Mouse (Mus musculus) MEL (cell line): Measurements from ENCODE around the gene Dnase1l1. TPM values are rescaled to one million over a fixed set of nuclear protein-coding genes. Genes with fewer than 3 reads are reported as not detected.

ENCODE experiments used
- DNase-seq: peaks from one replicate; pipeline ENCODE4 v3.0.0; 2011; ENCODE audit warnings: low read depth, low spot score
- H3K27ac ChIP-seq: 2 replicates; pipeline ENCODE4 v1.5.1; 2012; ENCODE audit warnings: low read depth, mild to moderate bottlenecking, control low read depth, low read length, moderate library complexity; ENCODE audit not compliant: control insufficient read depth
- H3K27me3 ChIP-seq, 2 experiments: fragments of 150-350 bp in 1 of 2; sonication (generic) in 1 of 2; 2 replicates each; pipeline ENCODE4 v1.6.1; 2012; ENCODE audit warnings: low read length in 2 of 2, mild to moderate bottlenecking in 2 of 2, improper control_type of control experiment in 1 of 2, moderate library complexity in 1 of 2; ENCODE audit not compliant: insufficient read depth in 2 of 2, control insufficient read depth in 1 of 2
- H3K36me3 ChIP-seq, 2 experiments: 2 replicates each; pipeline ENCODE4 v1.6.1; 2012 to 2014; ENCODE audit warnings: low read length in 2 of 2, improper control_type of control experiment in 1 of 2, inconsistent platforms in 1 of 2, mild to moderate bottlenecking in 1 of 2; ENCODE audit not compliant: insufficient read depth in 2 of 2, control insufficient read depth in 1 of 2
- H3K4me1 ChIP-seq, 2 experiments: fragments of 150-350 bp in 1 of 2; sonication (generic) in 1 of 2; 2 replicates each; pipeline ENCODE4 v1.6.1; 2012; ENCODE audit warnings: low read length in 2 of 2, improper control_type of control experiment in 1 of 2, mild to moderate bottlenecking in 1 of 2; ENCODE audit not compliant: insufficient read depth in 2 of 2, control insufficient read depth in 1 of 2
- H3K4me3 ChIP-seq, 2 experiments: fragments of 150-350 bp in 1 of 2; sonication (generic) in 1 of 2; 2 replicates each; pipeline ENCODE4 v1.5.1; 2012; ENCODE audit warnings: low read depth in 2 of 2, low read length in 2 of 2, mild to moderate bottlenecking in 2 of 2, moderate library complexity in 2 of 2, control low read depth in 1 of 2, improper control_type of control experiment in 1 of 2; ENCODE audit not compliant: control insufficient read depth in 1 of 2, insufficient read depth in 1 of 2
- H3K79me2 ChIP-seq: 2 replicates; pipeline ENCODE4 v1.6.1; 2012; ENCODE audit warnings: mild to moderate bottlenecking, low read length, moderate library complexity; ENCODE audit not compliant: control insufficient read depth, poor library complexity, insufficient read depth
- H3K9ac ChIP-seq: 2 replicates; pipeline ENCODE4 v1.6.1; 2012; ENCODE audit warnings: low read depth, mild to moderate bottlenecking, control low read depth, low read length, moderate library complexity; ENCODE audit not compliant: control insufficient read depth, poor library complexity, severe bottlenecking
- H3K9me3 ChIP-seq: fragments of 150-350 bp; sonication (generic); replicated peaks from 2 replicates; pipeline ENCODE4 v1.6.1; 2012; ENCODE audit warnings: mild to moderate bottlenecking, low read length, improper control_type of control experiment, moderate library complexity; ENCODE audit not compliant: insufficient read depth
- CHD1 ChIP-seq: IDR thresholded peaks from 2 replicates; pipeline ENCODE4 v1.6.1; 2012; ENCODE audit warnings: low read depth, mild to moderate bottlenecking, inconsistent platforms, low read length, improper control_type of control experiment
- CHD2 ChIP-seq: IDR thresholded peaks from 2 replicates; pipeline ENCODE4 v1.6.1; 2011; ENCODE audit warnings: low read length, improper control_type of control experiment
- CTCF ChIP-seq, 3 experiments: IDR thresholded peaks in 2 of 3; conservative IDR thresholded peaks in 1 of 3; 2 replicates each; pipeline ENCODE4 v1.5.1; 2011 to 2012; ENCODE audit warnings: low read length in 3 of 3, low read depth in 2 of 3, mild to moderate bottlenecking in 2 of 3, improper control_type of control experiment in 1 of 3, inconsistent platforms in 1 of 3, mixed read lengths in 1 of 3, moderate library complexity in 1 of 3; ENCODE audit not compliant: control insufficient read depth in 1 of 3, insufficient read depth in 1 of 3, poor library complexity in 1 of 3, severe bottlenecking in 1 of 3
- GATA1 ChIP-seq: IDR thresholded peaks from 2 replicates; pipeline ENCODE4 v1.6.1; 2011; ENCODE audit warnings: low read depth, low read length, improper control_type of control experiment
- HCFC1 ChIP-seq: IDR thresholded peaks from 2 replicates; pipeline ENCODE4 v1.6.1; 2012; ENCODE audit warnings: low read depth, mild to moderate bottlenecking, inconsistent platforms, low read length, improper control_type of control experiment, moderate library complexity
- JUND ChIP-seq: IDR thresholded peaks from 2 replicates; pipeline ENCODE4 v1.6.1; 2011; ENCODE audit warnings: low read depth, mild to moderate bottlenecking, improper control_type of control experiment, low read length
- KAT2A ChIP-seq: conservative IDR thresholded peaks from 2 replicates; pipeline ENCODE4 v1.6.1; 2012; ENCODE audit warnings: low read depth, low read length, improper control_type of control experiment, inconsistent platforms
- MAFK ChIP-seq: IDR thresholded peaks from 2 replicates; pipeline ENCODE4 v1.6.1; 2011; ENCODE audit warnings: low read depth, mild to moderate bottlenecking, low read length, improper control_type of control experiment, borderline replicate concordance
- MAX ChIP-seq: IDR thresholded peaks from 2 replicates; pipeline ENCODE4 v1.6.1; 2011; ENCODE audit warnings: low read length, improper control_type of control experiment
- MEF2A ChIP-seq: IDR thresholded peaks from 2 replicates; pipeline ENCODE4 v1.6.1; 2014; ENCODE audit warnings: low read depth, mild to moderate bottlenecking, inconsistent platforms, low read length, improper control_type of control experiment; ENCODE audit not compliant: poor library complexity, insufficient replicate concordance, severe bottlenecking; ENCODE audit errors: extremely low read depth
- MXI1 ChIP-seq: IDR thresholded peaks from 2 replicates; pipeline ENCODE4 v1.6.1; 2011; ENCODE audit warnings: mild to moderate bottlenecking, low read depth, low read length, improper control_type of control experiment
- NELFE ChIP-seq: IDR thresholded peaks from 2 replicates; pipeline ENCODE4 v1.6.1; 2011; ENCODE audit warnings: low read depth, low read length, improper control_type of control experiment
- NRF1 ChIP-seq: IDR thresholded peaks from 2 replicates; pipeline ENCODE4 v1.6.1; 2014; ENCODE audit warnings: low read depth, mild to moderate bottlenecking, inconsistent platforms, low read length, improper control_type of control experiment, moderate library complexity; ENCODE audit not compliant: poor library complexity, insufficient read depth, severe bottlenecking
- POLR2A ChIP-seq, 2 experiments: IDR thresholded peaks; 2 replicates each; pipeline ENCODE4 v1.6.1; 2011 to 2012; ENCODE audit warnings: low read length in 2 of 2, mild to moderate bottlenecking in 2 of 2, control low read depth in 1 of 2, improper control_type of control experiment in 1 of 2, low read depth in 1 of 2, moderate library complexity in 1 of 2; ENCODE audit not compliant: control insufficient read depth in 1 of 2, insufficient read depth in 1 of 2, poor library complexity in 1 of 2
- POLR2AphosphoS5 ChIP-seq: IDR thresholded peaks from 2 replicates; pipeline ENCODE4 v1.6.1; 2012; ENCODE audit warnings: low read depth, borderline replicate concordance, mild to moderate bottlenecking, inconsistent platforms, low read length, moderate library complexity, mixed read lengths
- SIN3A ChIP-seq: IDR thresholded peaks from 2 replicates; pipeline ENCODE4 v1.6.1; 2012; ENCODE audit warnings: low read length, improper control_type of control experiment, inconsistent platforms
- SMC3 ChIP-seq: IDR thresholded peaks from 2 replicates; pipeline ENCODE4 v1.6.1; 2011; ENCODE audit warnings: low read depth, low read length, improper control_type of control experiment
- TBP ChIP-seq: IDR thresholded peaks from 2 replicates; pipeline ENCODE4 v1.8.0; 2011; ENCODE audit warnings: low read depth, low read length, improper control_type of control experiment
- USF2 ChIP-seq, 2 experiments: IDR thresholded peaks; 2 replicates each; pipeline ENCODE4 v1.6.1; 2011 to 2012; ENCODE audit warnings: improper control_type of control experiment in 2 of 2, low read length in 2 of 2, borderline replicate concordance in 1 of 2, inconsistent platforms in 1 of 2, low read depth in 1 of 2, mild to moderate bottlenecking in 1 of 2; ENCODE audit not compliant: insufficient read depth in 1 of 2
- ZC3H11A ChIP-seq: IDR thresholded peaks from 2 replicates; pipeline ENCODE4 v1.6.1; 2012; ENCODE audit warnings: low read depth, mild to moderate bottlenecking, inconsistent platforms, low read length, improper control_type of control experiment
- ZMIZ1 ChIP-seq: IDR thresholded peaks from 2 replicates; pipeline ENCODE4 v1.6.1; 2012; ENCODE audit warnings: low read depth, mild to moderate bottlenecking, inconsistent platforms, low read length, improper control_type of control experiment, moderate library complexity
- polyA plus RNA-seq, 2 experiments: library from polyadenylated mRNA; stranded (reverse) in 1 of 2; unstranded in 1 of 2; fragments of >175 nt in 1 of 2; fragments of >200 nt in 1 of 2; gene quantifications; 2 replicates each; pipeline versions ENCODE4 v1.2.1 to v1.2.4; 2012; ENCODE audit warnings: low replicate concordance in 2 of 2, low read depth in 1 of 2; ENCODE audit not compliant: insufficient read length in 2 of 2, insufficient read depth in 1 of 2, missing spikeins in 1 of 2
- total RNA-seq: library from RNA; depleted of rRNA; stranded (reverse); fragments of 300-350 nt; gene quantifications from 2 replicates; pipeline ENCODE4 v1.2.3, GENCODE M21; 2012

The Dnase1l1 gene
- total and polyA plus RNA-seq, 3 experiments, result 5.0 to 9.5 TPM; not detected in 1

DNA sequence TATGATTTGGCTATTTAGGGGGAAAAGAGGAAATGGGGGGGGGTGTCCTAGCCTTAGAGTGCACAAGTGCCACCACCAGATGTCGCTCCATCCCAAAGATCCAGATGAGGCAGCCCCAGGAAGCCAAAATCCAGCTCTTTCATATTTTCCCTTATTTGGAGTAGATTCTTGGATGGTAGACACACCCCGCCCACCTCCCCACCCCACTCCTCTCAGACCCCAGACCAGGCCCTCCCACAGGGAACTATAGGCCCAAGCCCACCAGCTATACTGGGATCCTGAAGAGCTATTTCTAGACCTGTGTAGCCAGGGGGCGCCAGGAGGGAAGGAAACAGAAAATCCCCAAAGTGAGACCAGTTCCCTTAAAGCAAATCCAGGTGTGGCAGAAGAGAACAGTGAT is 33.5 kb downstream of the Dnase1l1 start (continued):
- no peak for TF ChIP-seq GATA1
- TF ChIP-seq CHD1, result no peak
- peak in 2 of 3 experiments; percentile 46 to 67; a peak in 5 of 6 replicates for TF ChIP-seq CTCF (IDR thresholded peaks at IDR 0.05 in 2 of 3, conservative IDR thresholded peaks at IDR 0.05 in 1 of 3; ENCODE audit: control insufficient read depth in 1 of 3, insufficient read depth in 1 of 3, low read depth in 2 of 3, low read length in 3 of 3, poor library complexity in 1 of 3, severe bottlenecking in 1 of 3)
- TF ChIP-seq MXI1, result no peak
- TF ChIP-seq POLR2A (IDR thresholded peaks at IDR 0.05; ENCODE audit: control insufficient read depth in 1 of 2, insufficient read depth in 1 of 2, low read depth in 1 of 2, low read length in 2 of 2, poor library complexity in 1 of 2), result no peak
- TF ChIP-seq ZC3H11A, result peak; percentile 38
- no peak for TF ChIP-seq MAFK
- TF ChIP-seq SMC3, result peak; percentile 53
- TF ChIP-seq HCFC1, result 0 out of 2 replicates have a peak, but pooled peaks have one; percentile 15
- no peak for TF ChIP-seq TBP
- no peak for TF ChIP-seq JUND

DNA sequence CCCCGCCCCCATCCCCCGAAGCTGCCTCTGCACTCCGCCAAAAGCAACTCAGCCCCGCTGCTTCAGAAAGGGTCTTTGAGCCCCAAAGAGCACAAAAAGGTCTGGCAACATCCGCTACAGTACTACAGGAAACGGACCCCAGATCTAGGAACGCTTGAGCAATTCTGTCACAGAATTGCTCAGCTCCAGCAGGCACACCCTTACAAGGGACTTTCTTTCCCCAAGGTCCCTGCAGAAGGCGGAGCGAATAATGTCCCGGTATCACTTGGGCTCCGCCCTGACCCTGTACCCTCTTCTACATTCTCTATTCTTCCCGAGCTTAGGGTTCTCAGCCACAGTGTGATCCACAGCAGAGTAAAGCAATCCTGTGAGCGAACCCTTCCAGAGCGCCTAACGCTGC is 35.4 kb downstream of the Dnase1l1 start:
- Histone ChIP-seq H3K4me3 (peak overlapping the region; percentile 61 to 69), H3K9ac (peak overlapping the region; percentile 77), H3K27ac (peak overlapping the region; percentile 55), H3K36me3 (peaks cover 0 to 12% of the 10 kb centered on the region in 2 experiments; a peak in 3 of 4 replicates), H3K27me3 (no peaks in the 10 kb centered on the region), H3K4me1 (peaks cover 0 to 17% of the 10 kb centered on the region in 2 experiments; a peak in 2 of 4 replicates), H3K9me3 (no peaks in the 10 kb centered on the region), H3K79me2 (peaks cover 18% of the 10 kb centered on the region)
- TF ChIP-seq NRF1, result no peak
- TF ChIP-seq USF2 (IDR thresholded peaks at IDR 0.05; ENCODE audit: borderline replicate concordance in 1 of 2, insufficient read depth in 1 of 2, low read depth in 1 of 2, low read length in 2 of 2), result no peak
- DNase-seq, result peak; percentile 70

DNA sequence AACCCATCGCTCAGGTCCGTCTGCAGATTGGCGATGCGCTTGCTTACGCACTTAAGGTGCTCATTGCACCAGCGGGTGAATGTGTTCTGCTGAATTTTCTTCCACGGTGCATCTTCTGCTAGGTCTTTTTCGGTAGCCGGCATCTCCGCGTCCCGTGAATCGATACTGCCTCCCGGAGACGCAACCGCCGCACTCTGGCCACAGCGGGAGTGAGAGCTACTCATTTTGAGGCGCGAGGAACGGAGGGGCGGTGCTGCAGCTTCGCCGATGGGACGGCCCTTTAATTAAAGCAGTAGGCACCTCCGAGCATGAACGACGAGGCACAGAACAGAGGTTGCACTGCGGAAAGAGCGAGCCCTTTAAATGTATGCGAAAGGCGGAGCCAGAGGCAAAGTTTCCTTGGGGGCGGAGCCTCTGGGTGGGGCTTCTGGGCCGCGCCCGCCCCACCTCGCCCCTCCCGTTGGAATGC is 35.9 kb downstream of the Dnase1l1 start:
- no peaks in the 10 kb centered on the region for H3K27me3 ChIP-seq
- H3K4me3 ChIP-seq, result peak overlapping the region; percentile 52 to 71
- no peaks in the 10 kb centered on the region for H3K9me3 ChIP-seq
- peak; percentile 93 for DNase-seq
- H3K36me3 ChIP-seq, result peaks cover 0 to 12% of the 10 kb centered on the region in 2 experiments; a peak in 3 of 4 replicates
- H3K79me2 ChIP-seq, result peaks cover 18% of the 10 kb centered on the region
- peak overlapping the region; percentile 83 for H3K27ac ChIP-seq
- TF ChIP-seq HCFC1 (peak; percentile 67), SIN3A (peak; percentile 87), TBP (peak; percentile 83), ZMIZ1 (peak; percentile 71; the same call in 1 of the 2 replicates), MAX (peak; percentile 66; the same call in 1 of the 2 replicates), NELFE (peak; percentile 77), KAT2A (no peak), CHD2 (no peak), MEF2A (no peak), POLR2AphosphoS5 (peak; percentile 50; the same call in 1 of the 2 replicates), POLR2A (IDR thresholded peaks at IDR 0.05; ENCODE audit: control insufficient read depth in 1 of 2, insufficient read depth in 1 of 2, low read depth in 1 of 2, low read length in 2 of 2, poor library complexity in 1 of 2) (peak; percentile 85 to 87)
- peak overlapping the region; percentile 64 for H3K9ac ChIP-seq
- peaks cover 0 to 17% of the 10 kb centered on the region in 2 experiments; a peak in 2 of 4 replicates for H3K4me1 ChIP-seq
